Mouse (Mus musculus): ENCODE results near the gene Nrxn1.
A peak's percentile ranks its signal among the peaks of the same experiment; 100 is the strongest.

Nrxn1 gene

GRCm38 (mm10) chr17:90809197-90810163, 283.4 kb downstream of the Nrxn1 start:
- peak; percentile 20 for DNase-seq (ENCODE audit: low spot score)

- DNase-seq (ENCODE audit: low spot score), result no peak
Observed at GRCm38 (mm10) chr17:90808256-90808655, 284.6 kb downstream of the Nrxn1 start.

- DNase-seq (ENCODE audit: low spot score), result no peak
Observed at GRCm38 (mm10) chr17:90807199-90807598, 285.7 kb downstream of the Nrxn1 start.

- peak; percentile 6 for DNase-seq (ENCODE audit: low spot score)
Observed at GRCm38 (mm10) chr17:90798689-90799088, 294.2 kb downstream of the Nrxn1 start.

GRCm38 (mm10) chr17:90797659-90798288, 295.1 kb downstream of the Nrxn1 start:
- DNase-seq (ENCODE audit: low spot score), result no peak

- no peak for DNase-seq (ENCODE audit: low spot score)
Observed at GRCm38 (mm10) chr17:90796974-90797373, 295.9 kb downstream of the Nrxn1 start.

- no peak for DNase-seq (ENCODE audit: low spot score)
Observed at GRCm38 (mm10) chr17:90788491-90789127, 304.3 kb downstream of the Nrxn1 start.

GRCm38 (mm10) chr17:90788040-90788439, 304.8 kb downstream of the Nrxn1 start:
- DNase-seq (ENCODE audit: low spot score), result no peak

GRCm38 (mm10) chr17:90787121-90787788, 305.6 kb downstream of the Nrxn1 start:
- no peak for DNase-seq (ENCODE audit: low spot score)

- DNase-seq (ENCODE audit: low spot score), result no peak
Observed at GRCm38 (mm10) chr17:90780481-90780880, 312.4 kb downstream of the Nrxn1 start.

- no peak for DNase-seq (ENCODE audit: low spot score)
Observed at GRCm38 (mm10) chr17:90775397-90775796, 317.5 kb downstream of the Nrxn1 start.

GRCm38 (mm10) chr17:90773233-90773632, 319.6 kb downstream of the Nrxn1 start:
- no peak for DNase-seq (ENCODE audit: low spot score)

GRCm38 (mm10) chr17:90768216-90768615, 324.7 kb downstream of the Nrxn1 start:
- DNase-seq (ENCODE audit: low spot score), result no peak

- no peak for DNase-seq (ENCODE audit: low spot score)
Observed at GRCm38 (mm10) chr17:90727124-90727523, 365.7 kb downstream of the Nrxn1 start.

- no peak for DNase-seq (ENCODE audit: low spot score)
Observed at GRCm38 (mm10) chr17:90704773-90705172, 388.1 kb downstream of the Nrxn1 start.

GRCm38 (mm10) chr17:90702626-90703025, 390.2 kb downstream of the Nrxn1 start:
- no peak for DNase-seq (ENCODE audit: low spot score)

- DNase-seq (ENCODE audit: low spot score), result no peak
Observed at GRCm38 (mm10) chr17:90696071-90696800, 396.6 kb downstream of the Nrxn1 start.

- no peak for DNase-seq (ENCODE audit: low spot score)
Observed at GRCm38 (mm10) chr17:90695086-90695584, 397.7 kb downstream of the Nrxn1 start.

- no peak for DNase-seq (ENCODE audit: low spot score)
Observed at GRCm38 (mm10) chr17:90684172-90684571, 408.7 kb downstream of the Nrxn1 start.

GRCm38 (mm10) chr17:90681019-90681418, 411.9 kb downstream of the Nrxn1 start:
- DNase-seq (ENCODE audit: low spot score), result no peak

GRCm38 (mm10) chr17:90676676-90677075, 416.2 kb downstream of the Nrxn1 start:
- peak; percentile 6 for DNase-seq (ENCODE audit: low spot score)
